Mouse (Mus musculus) pancreas, adult 10 weeks (tissue): ENCODE data around the gene Nupl2. TPM values are rescaled to one million over a fixed set of nuclear protein-coding genes. Genes with fewer than 3 reads are reported as not detected.

Experiments used
- polyA plus RNA-seq: library from polyadenylated mRNA; stranded (reverse); fragments of 350-450 nt; fragmentation: Illumina TruSeq; extraction: RNeasy Lipid Tissue Mini Kit (QIAGEN cat#74804); gene quantifications from one replicate; pipeline ENCODE4 v1.2.3, GENCODE M21; 2015; ENCODE audit warnings: low read depth, low replicate concordance; ENCODE audit not compliant: insufficient read depth

Gene Nupl2
- 1.2 TPM for polyA plus RNA-seq

DNA sequence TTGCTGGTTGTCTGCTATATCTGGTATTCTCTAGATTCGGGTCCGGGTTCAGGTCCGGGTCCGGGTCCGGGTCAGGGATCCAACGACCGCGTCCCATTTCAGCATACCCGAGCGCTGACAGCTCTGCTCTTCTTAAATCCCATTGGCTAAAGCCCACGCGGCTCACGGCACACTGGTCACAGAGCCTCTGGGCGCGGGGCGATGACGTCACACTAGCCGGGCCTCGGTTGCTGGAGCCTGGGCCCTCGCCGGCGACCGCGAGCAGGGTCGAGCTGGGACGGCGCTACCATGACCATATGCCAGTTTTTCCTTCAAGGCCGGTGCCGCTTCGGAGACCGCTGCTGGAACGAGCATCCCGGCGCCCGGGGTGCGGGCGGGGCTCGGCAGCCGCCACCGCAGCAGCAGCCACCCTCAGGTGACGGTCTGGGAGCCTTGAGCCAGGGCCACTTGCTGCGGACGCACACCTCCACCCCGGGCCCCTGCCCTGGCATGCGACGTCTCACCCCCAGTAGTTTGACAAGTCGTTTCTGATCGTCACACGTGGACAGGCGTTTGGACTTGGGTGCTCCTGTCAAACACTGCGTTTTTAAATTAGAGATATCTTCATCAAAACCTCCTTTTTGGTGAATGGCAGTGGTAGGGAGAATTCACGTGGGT is at the start of gene Nupl2:
Gene Nupl2, plus strand, starts transcription at position 175 of the 657 bp plus-strand sequence.

Other genes with a start within 250 kb of the Nupl2 start
- 2.8 TPM for gene Fam126a, start 134.3 kb upstream of the Nupl2 start, polyA plus RNA-seq
- gene Klhl7, start 64.4 kb upstream of the Nupl2 start, polyA plus RNA-seq: 6.4 TPM
- 4.4 TPM for gene Kcnh2, start 186.6 kb downstream of the Nupl2 start, polyA plus RNA-seq
- 6.1 TPM for gene Nos3, start 199.8 kb downstream of the Nupl2 start, polyA plus RNA-seq
- gene Atg9b, start 227.2 kb downstream of the Nupl2 start, polyA plus RNA-seq: 0.92 TPM
- gene Abcb8, start 228.7 kb downstream of the Nupl2 start, polyA plus RNA-seq: 16.3 TPM
- gene Asic3, start 248.4 kb downstream of the Nupl2 start, polyA plus RNA-seq: not detected